ENCODE assay signal across 20 mouse cellular contexts in genomic region chr9:84195338-84195737, GRCm38 (mm10).
DNase-seq lines count a peak whose midpoint lies in the region; ATAC-seq and TF ChIP-seq lines count a peak whose summit lies in the region.
"Had no signal": no experiment of that assay in that cellular context is flagged by ENCODE, and none has a peak within 500 bp of the region (broad histone marks: within the 10 kb centered on the region; RNA-seq: fewer than 3 reads in every experiment).

No protein-coding gene starts in this region.

- H3K4me2 ChIP-seq in forebrain, embryonic 15.5 days (replicated peaks) = no peak overlapping the region
- no peak overlapping the region for H3K4me2 ChIP-seq in forebrain, embryonic 11.5 days (ENCODE audit: low read depth, low read length, severe bottlenecking)
- no peak overlapping the region for H3K4me2 ChIP-seq in midbrain, embryonic 12.5 days (replicated peaks)
- H3K4me2 ChIP-seq in midbrain, postnatal 0 days (ENCODE audit: low read depth, low read length, poor library complexity, severe bottlenecking) = no peak overlapping the region
- H3K4me2 ChIP-seq in forebrain, embryonic 16.5 days (ENCODE audit: low read length) = no peak overlapping the region
- H3K4me2 ChIP-seq: embryonic facial prominence, embryonic 15.5 days; heart, embryonic 11.5 days; heart, embryonic 15.5 days; hindbrain, embryonic 14.5 days; intestine, embryonic 15.5 days had no signal

- no peaks in the 10 kb centered on the region for H3K27me3 ChIP-seq in forebrain, embryonic 15.5 days
- H3K27me3 ChIP-seq in forebrain, embryonic 11.5 days (ENCODE audit: control insufficient read depth, insufficient read depth, low read length) = no peaks in the 10 kb centered on the region
- no peaks in the 10 kb centered on the region for H3K27me3 ChIP-seq in midbrain, embryonic 12.5 days
- no peaks in the 10 kb centered on the region for H3K27me3 ChIP-seq in midbrain, postnatal 0 days (ENCODE audit: insufficient read depth, low read length)
- no peaks in the 10 kb centered on the region for H3K27me3 ChIP-seq in forebrain, embryonic 16.5 days (replicated peaks; ENCODE audit: control insufficient read depth, insufficient read depth, low read length)
- H3K27me3 ChIP-seq: CH12.LX; embryonic facial prominence, embryonic 15.5 days; heart, embryonic 15.5 days; intestine, embryonic 15.5 days had no signal

- peaks cover 10% of the 10 kb centered on the region for H3K4me1 ChIP-seq in forebrain, embryonic 15.5 days
- H3K4me1 ChIP-seq in forebrain, embryonic 11.5 days (replicated peaks; ENCODE audit: control insufficient read depth, insufficient read depth, low read length) = no peaks in the 10 kb centered on the region
- H3K4me1 ChIP-seq in midbrain, embryonic 12.5 days = no peaks in the 10 kb centered on the region; the same call in 1 of the 2 replicates
- no peaks in the 10 kb centered on the region for H3K4me1 ChIP-seq in midbrain, postnatal 0 days (ENCODE audit: insufficient read depth, low read length)
- H3K4me1 ChIP-seq in forebrain, embryonic 16.5 days (replicated peaks; ENCODE audit: control insufficient read depth, insufficient read depth, low read length) = peaks cover 5% of the 10 kb centered on the region
- H3K4me1 ChIP-seq: embryonic facial prominence, embryonic 15.5 days; heart, embryonic 15.5 days; hindbrain, embryonic 10.5 days; intestine, embryonic 15.5 days had no signal

- no peaks in the 10 kb centered on the region for H3K36me3 ChIP-seq in forebrain, embryonic 15.5 days
- H3K36me3 ChIP-seq in forebrain, embryonic 11.5 days (ENCODE audit: control insufficient read depth, insufficient read depth, low read length) = no peaks in the 10 kb centered on the region
- no peaks in the 10 kb centered on the region for H3K36me3 ChIP-seq in midbrain, embryonic 12.5 days
- no peaks in the 10 kb centered on the region for H3K36me3 ChIP-seq in midbrain, postnatal 0 days (ENCODE audit: insufficient read depth, low read length)
- H3K36me3 ChIP-seq in forebrain, embryonic 16.5 days (ENCODE audit: control insufficient read depth, insufficient read depth) = no peaks in the 10 kb centered on the region
- H3K36me3 ChIP-seq: embryonic facial prominence, embryonic 15.5 days; heart, embryonic 15.5 days; hindbrain, embryonic 10.5 days; intestine, embryonic 15.5 days had no signal

- DNase-seq in forebrain, embryonic 11.5 days (ENCODE audit: low spot score) = no peak
- no peak for DNase-seq in midbrain, postnatal 0 days (ENCODE audit: low spot score)
- peak; percentile 76 for DNase-seq in Muller cell, postnatal 12 days (ENCODE audit: inconsistent ontology term)
- DNase-seq in lung, postnatal 4 days = no peak
- DNase-seq: adrenal gland, adult 2 months; embryo, embryonic 11 days; gastrocnemius, postnatal 10 days; heart, postnatal 14 days had no signal

- H3K9ac ChIP-seq in forebrain, embryonic 15.5 days (replicated peaks) = no peak overlapping the region
- no peak overlapping the region for H3K9ac ChIP-seq in forebrain, embryonic 11.5 days (ENCODE audit: low read length)
- H3K9ac ChIP-seq in midbrain, embryonic 12.5 days (replicated peaks) = no peak overlapping the region
- no peak overlapping the region for H3K9ac ChIP-seq in midbrain, postnatal 0 days (replicated peaks; ENCODE audit: low read length, poor library complexity, severe bottlenecking)
- no peak overlapping the region for H3K9ac ChIP-seq in forebrain, embryonic 16.5 days (replicated peaks; ENCODE audit: low read depth, low read length)
- H3K9ac ChIP-seq: embryonic facial prominence, embryonic 15.5 days; heart, embryonic 15.5 days; hindbrain, embryonic 14.5 days; intestine, embryonic 15.5 days had no signal

- no peak for TF ChIP-seq CTCF in midbrain, postnatal 0 days (IDR thresholded peaks at IDR 0.05)

- H3K27ac ChIP-seq in forebrain, embryonic 15.5 days (replicated peaks) = no peak overlapping the region
- no peak overlapping the region for H3K27ac ChIP-seq in forebrain, embryonic 11.5 days (ENCODE audit: low read depth, low read length)
- no peak overlapping the region for H3K27ac ChIP-seq in midbrain, embryonic 12.5 days (replicated peaks)
- no peak overlapping the region for H3K27ac ChIP-seq in midbrain, postnatal 0 days (ENCODE audit: low read depth, low read length)
- H3K27ac ChIP-seq in forebrain, embryonic 16.5 days (ENCODE audit: low read length) = no peak overlapping the region
- H3K27ac ChIP-seq: embryonic facial prominence, embryonic 15.5 days; heart, adult 2 months; heart, embryonic 15.5 days; hindbrain, embryonic 10.5 days; hindbrain, embryonic 14.5 days; intestine, embryonic 15.5 days had no signal

- WGBS in forebrain, embryonic 15.5 days = 47% methylated on average over 4 of the region's 4 CpGs
- 75% methylated on average over 4 of the region's 4 CpGs for WGBS in forebrain, embryonic 11.5 days
- WGBS in midbrain, embryonic 12.5 days = 52% methylated on average over 4 of the region's 4 CpGs
- 25% methylated on average over 4 of the region's 4 CpGs for WGBS in midbrain, postnatal 0 days
- WGBS in forebrain, embryonic 16.5 days = 33% methylated on average over 4 of the region's 4 CpGs

- no peak overlapping the region for H3K4me3 ChIP-seq in forebrain, embryonic 15.5 days
- H3K4me3 ChIP-seq in forebrain, embryonic 11.5 days (ENCODE audit: low read depth, low read length) = no peak overlapping the region
- no peak overlapping the region for H3K4me3 ChIP-seq in midbrain, embryonic 12.5 days
- no peak overlapping the region for H3K4me3 ChIP-seq in midbrain, postnatal 0 days (ENCODE audit: low read depth, low read length)
- H3K4me3 ChIP-seq in forebrain, embryonic 16.5 days (replicated peaks; ENCODE audit: low read length) = no peak overlapping the region
- H3K4me3 ChIP-seq: embryonic facial prominence, embryonic 15.5 days; erythroblast, embryonic 14.5 days; heart, adult 2 months; heart, embryonic 15.5 days; hindbrain, embryonic 10.5 days; intestine, embryonic 15.5 days had no signal

- peak; percentile 53; the same call in 1 of the 2 replicates for ATAC-seq in forebrain, embryonic 15.5 days (replicated peaks)
- no peak for ATAC-seq in forebrain, embryonic 11.5 days (replicated peaks; ENCODE audit: low FRiP score)
- ATAC-seq in midbrain, embryonic 12.5 days (ENCODE audit: low FRiP score, low read depth) = peak; percentile 47; the same call in 1 of the 2 replicates
- ATAC-seq in midbrain, postnatal 0 days (ENCODE audit: low FRiP score) = no peak
- peak; percentile 66 for ATAC-seq in forebrain, embryonic 16.5 days
- ATAC-seq: intestine, embryonic 15.5 days had no signal

- H3K9me3 ChIP-seq in forebrain, embryonic 15.5 days = no peaks in the 10 kb centered on the region
- no peaks in the 10 kb centered on the region for H3K9me3 ChIP-seq in forebrain, embryonic 11.5 days (ENCODE audit: control insufficient read depth, low read length)
- H3K9me3 ChIP-seq in midbrain, embryonic 12.5 days = no peaks in the 10 kb centered on the region
- H3K9me3 ChIP-seq in midbrain, postnatal 0 days (ENCODE audit: low read length) = no peaks in the 10 kb centered on the region
- H3K9me3 ChIP-seq in forebrain, embryonic 16.5 days (ENCODE audit: control insufficient read depth, low read length) = no peaks in the 10 kb centered on the region
- H3K9me3 ChIP-seq: embryonic facial prominence, embryonic 15.5 days; heart, embryonic 15.5 days; hindbrain, embryonic 10.5 days; intestine, embryonic 15.5 days had no signal

Comparison
In these comparisons a context has a peak if more than half of its experiments do, and no peak if none do; other contexts are left out.
1. ATAC-seq: peak in forebrain, embryonic 15.5 days (single experiment), midbrain, embryonic 12.5 days (single experiment) and forebrain, embryonic 16.5 days (single experiment); none in forebrain, embryonic 11.5 days (single experiment) and midbrain, postnatal 0 days (single experiment).